ENCODE assay signal across 16 mouse cellular contexts in the genomic region with DNA sequence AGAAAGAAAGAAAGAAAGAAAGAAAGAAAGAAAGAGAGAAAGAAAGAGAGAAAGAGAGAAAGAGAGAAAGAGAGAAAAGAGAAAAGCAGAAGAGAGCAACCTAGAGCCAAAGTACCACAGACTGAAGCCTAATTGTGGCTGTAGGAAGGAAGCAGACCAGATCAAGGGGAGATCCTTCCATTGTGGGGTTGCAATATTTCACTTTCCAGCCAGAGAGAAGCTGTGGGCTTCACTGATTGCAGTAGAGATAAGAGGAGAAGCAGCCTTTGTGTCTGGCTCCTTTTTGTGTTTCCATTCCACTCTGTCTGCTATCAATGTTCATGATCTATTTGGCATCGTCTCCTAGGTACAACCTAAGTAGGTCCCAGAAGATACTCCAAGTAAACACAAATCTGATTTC.
"Had no signal": no experiment of that assay in that cellular context is flagged by ENCODE, and none has a peak within 500 bp of the region (broad histone marks: within the 10 kb centered on the region; RNA-seq: fewer than 3 reads in every experiment).

No protein-coding gene starts in this region.

- H3K4me2 ChIP-seq: neural tube, embryonic 13.5 days; neural tube, embryonic 15.5 days; stomach, embryonic 15.5 days had no signal

- H3K4me1 ChIP-seq: stomach, embryonic 15.5 days had no signal

- H3K27ac ChIP-seq: neural tube, embryonic 13.5 days; neural tube, embryonic 15.5 days; stomach, embryonic 15.5 days; stomach, postnatal 0 days had no signal

- H3K9me3 ChIP-seq: neural tube, embryonic 13.5 days; neural tube, embryonic 15.5 days; stomach, embryonic 15.5 days had no signal

- DNase-seq: retina, postnatal 1 day; right cerebral cortex, adult 18-20 months; right cerebral cortex, postnatal 14 days; right cerebral cortex, postnatal 25 days; right cerebral cortex, postnatal 4 days; spleen, adult 18-20 months; thymus, adult 18-20 months; thymus, adult 2 months; thymus, postnatal 14 days; thymus, postnatal 25 days; thymus, postnatal 36 days; thymus, postnatal 4 days had no signal

- H3K4me3 ChIP-seq: neural tube, embryonic 13.5 days; neural tube, embryonic 15.5 days; stomach, embryonic 15.5 days had no signal

- H3K9ac ChIP-seq: neural tube, embryonic 13.5 days; neural tube, embryonic 15.5 days; stomach, embryonic 15.5 days had no signal

- H3K36me3 ChIP-seq: neural tube, embryonic 13.5 days; neural tube, embryonic 15.5 days; stomach, embryonic 15.5 days had no signal

- H3K27me3 ChIP-seq: neural tube, embryonic 13.5 days; neural tube, embryonic 15.5 days; stomach, embryonic 15.5 days had no signal
